Mouse (Mus musculus) E14TG2a.4 (cell line): ENCODE data around the gene Nr4a2.

Experiments
- CTCF ChIP-seq: conservative IDR thresholded peaks from 2 replicates; pipeline ENCODE4 v1.5.1; 2014; ENCODE audit warnings: low read length
- POU5F1 ChIP-seq: IDR thresholded peaks from 2 replicates; pipeline ENCODE4 v1.6.1; 2014; ENCODE audit warnings: low read length, borderline replicate concordance

DNA sequence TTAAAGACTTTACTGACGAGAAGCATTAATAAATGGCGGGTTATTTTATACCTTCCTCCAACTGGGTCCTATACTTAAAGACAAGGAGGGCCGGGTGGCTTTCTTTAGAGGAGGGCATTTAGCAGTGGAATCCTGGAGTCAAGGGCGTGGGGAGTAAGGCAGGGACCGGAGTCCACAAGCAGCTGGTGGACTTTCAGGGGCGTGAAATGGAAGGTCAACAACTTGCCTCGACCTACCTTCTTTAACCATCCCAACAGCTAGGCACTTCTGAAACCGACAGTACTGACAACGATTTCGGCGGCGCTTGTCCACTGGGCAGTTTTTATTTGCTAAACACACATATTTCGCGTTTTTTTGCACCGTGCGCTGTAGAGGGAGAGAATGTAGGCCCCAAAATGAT, 13.4 kb downstream of the Nr4a2 start:
- TF ChIP-seq CTCF: no peak
- no peak for TF ChIP-seq POU5F1
